Mouse (Mus musculus): ENCODE measurements at regions not wholly inside any gene's neighbourhood (a gene's known extent, or its start where the extent isn't known, plus 50 kb on each side); places are given as distances from the start of the nearest gene placed in this dataset.

DNA sequence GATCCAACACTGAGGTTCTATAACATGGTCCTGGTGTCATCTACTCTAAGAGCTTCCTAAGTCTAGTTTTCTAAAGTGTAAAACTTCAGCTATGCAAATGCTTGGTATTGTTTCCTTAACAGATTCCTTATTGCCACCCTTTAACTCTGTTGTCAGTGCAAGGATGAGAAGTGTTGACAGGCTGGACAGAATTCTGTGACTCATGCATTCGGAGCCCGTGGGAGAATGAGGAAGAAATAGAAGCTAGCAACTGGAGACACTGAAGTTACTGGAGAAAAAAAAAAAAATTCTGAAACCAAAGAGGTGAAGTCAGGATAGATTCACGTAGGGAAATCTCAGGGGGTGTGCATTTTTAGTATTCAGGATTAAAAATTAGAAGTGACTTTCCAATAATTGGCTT, 128.6 kb upstream of the Pum3 start:
- Histone ChIP-seq H3K4me3 (no peak overlapping the region), H3K27me3 (no peaks in the 10 kb centered on the region), H3K9me3 (no peaks in the 10 kb centered on the region), H3K36me3 (no peaks in the 10 kb centered on the region), H3K4me1 (no peaks in the 10 kb centered on the region), H3K4me2 (replicated peaks) (no peak overlapping the region), H3K27ac (replicated peaks) (no peak overlapping the region), H3K9ac (replicated peaks) (no peak overlapping the region)
- ATAC-seq (replicated peaks): no peak
- 71% methylated on average over 3 of the region's 3 CpGs for WGBS

DNA sequence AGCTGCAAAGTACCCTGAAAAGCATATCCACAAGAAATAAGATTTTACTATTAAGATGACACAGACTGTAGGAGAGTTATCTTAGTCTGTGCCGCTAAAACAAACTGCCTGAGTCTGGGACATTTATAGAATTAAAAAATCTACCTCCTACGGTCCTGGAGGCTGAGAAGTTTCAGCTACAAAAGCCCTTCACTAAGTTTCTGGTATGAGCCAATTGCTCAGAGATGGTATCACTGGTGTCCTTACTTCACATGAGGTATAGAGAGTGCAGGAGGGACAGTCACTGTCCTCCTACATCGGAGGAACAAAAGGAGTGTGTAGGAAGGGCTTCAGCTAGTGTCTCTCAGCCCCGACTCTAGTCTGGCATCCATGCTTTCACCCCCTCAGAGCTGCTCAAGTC, 127.1 kb upstream of the Pum3 start:
- Histone ChIP-seq H3K27me3 (no peaks in the 10 kb centered on the region), H3K4me3 (no peak overlapping the region), H3K9me3 (no peaks in the 10 kb centered on the region), H3K4me2 (replicated peaks) (no peak overlapping the region), H3K36me3 (no peaks in the 10 kb centered on the region), H3K4me1 (no peaks in the 10 kb centered on the region), H3K9ac (replicated peaks) (no peak overlapping the region), H3K27ac (replicated peaks) (no peak overlapping the region)
- ATAC-seq (replicated peaks): no peak
- WGBS: 91% methylated on average over 4 of the region's 4 CpGs

DNA sequence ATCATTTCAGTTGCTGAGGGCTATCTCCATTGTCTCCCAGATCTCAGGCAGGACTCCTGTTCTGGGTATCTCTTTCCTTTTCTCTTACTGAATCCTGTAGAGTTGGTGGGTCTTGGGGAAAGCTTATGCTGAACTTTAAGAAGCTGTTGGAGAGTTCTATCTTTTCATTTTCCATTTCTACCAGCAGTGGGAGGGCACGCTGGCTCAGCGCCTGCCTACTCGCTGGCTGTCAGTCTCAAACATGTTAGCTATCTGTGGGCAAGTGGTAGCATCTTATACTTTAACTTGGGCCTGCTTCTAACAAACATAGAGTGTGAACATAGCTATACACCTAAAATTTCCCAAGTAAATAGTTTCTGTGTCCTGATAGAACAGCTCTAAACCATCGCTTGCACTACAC, 125.2 kb upstream of the Pum3 start:
- WGBS: 95% methylated on average over 4 of the region's 4 CpGs
- no peak for ATAC-seq (replicated peaks)

DNA sequence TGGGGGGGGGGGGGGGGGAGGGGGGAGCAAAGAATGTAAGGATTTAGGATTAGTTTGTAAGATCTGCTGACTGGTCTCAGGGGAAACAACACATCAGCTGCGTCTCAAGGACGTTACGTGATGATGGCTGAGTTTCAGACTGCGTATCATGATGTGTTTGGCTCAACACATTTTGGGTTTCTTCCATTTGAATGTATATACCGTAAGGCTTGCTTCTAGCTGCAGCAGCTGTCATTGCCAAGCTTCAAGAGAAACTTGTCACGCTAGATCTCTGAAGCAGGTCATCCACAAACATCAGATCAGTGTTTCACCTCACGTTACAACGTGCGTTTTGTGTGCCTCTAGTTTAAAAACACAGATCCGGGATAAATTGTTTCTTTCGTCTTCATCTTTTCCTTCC, 123.6 kb upstream of the Pum3 start:
- WGBS: 72% methylated on average over 11 of the region's 11 CpGs
- H3K4me2 ChIP-seq (replicated peaks): no peak overlapping the region
- no peaks in the 10 kb centered on the region for H3K4me1 ChIP-seq
- no peaks in the 10 kb centered on the region for H3K27me3 ChIP-seq
- no peak for ATAC-seq (replicated peaks)
- H3K27ac ChIP-seq (replicated peaks): no peak overlapping the region
- no peaks in the 10 kb centered on the region for H3K9me3 ChIP-seq
- no peak overlapping the region for H3K4me3 ChIP-seq
- no peak overlapping the region for H3K9ac ChIP-seq (replicated peaks)
- H3K36me3 ChIP-seq: no peaks in the 10 kb centered on the region

More for the DNA sequence above, 125.2 kb upstream of the Pum3 start:
- Histone ChIP-seq H3K4me3 (no peak overlapping the region), H3K9ac (replicated peaks) (no peak overlapping the region), H3K36me3 (no peaks in the 10 kb centered on the region), H3K27ac (replicated peaks) (no peak overlapping the region), H3K4me2 (replicated peaks) (no peak overlapping the region), H3K27me3 (no peaks in the 10 kb centered on the region), H3K9me3 (no peaks in the 10 kb centered on the region), H3K4me1 (no peaks in the 10 kb centered on the region)

DNA sequence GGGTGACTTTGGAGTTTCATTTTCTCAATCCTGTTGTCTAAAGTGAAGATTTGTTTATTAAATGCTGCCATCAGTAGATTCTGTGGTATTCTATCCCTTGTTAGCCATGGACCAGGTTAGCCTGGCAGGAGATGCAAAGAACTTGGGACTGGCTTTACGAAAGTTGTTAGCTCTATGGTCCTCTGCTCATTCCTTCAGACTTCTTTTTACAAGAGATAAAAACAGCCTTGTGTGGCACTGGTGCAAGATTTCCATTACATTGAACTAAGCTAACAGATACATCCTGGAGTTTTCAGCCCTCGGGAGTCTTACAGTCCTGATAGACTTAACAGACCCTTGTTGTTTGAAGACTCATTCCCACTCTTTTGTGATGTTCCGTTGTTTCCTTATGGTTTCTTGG, 108.1 kb upstream of the Pum3 start:
- WGBS: 85% methylated on average over 3 of the region's 3 CpGs
- H3K27ac ChIP-seq (replicated peaks): no peak overlapping the region
- H3K4me3 ChIP-seq: no peak overlapping the region
- H3K27me3 ChIP-seq: no peaks in the 10 kb centered on the region
- H3K4me1 ChIP-seq: no peaks in the 10 kb centered on the region
- no peaks in the 10 kb centered on the region for H3K9me3 ChIP-seq
- H3K36me3 ChIP-seq: no peaks in the 10 kb centered on the region
- no peak overlapping the region for H3K9ac ChIP-seq (replicated peaks)
- ATAC-seq (replicated peaks): no peak
- H3K4me2 ChIP-seq (replicated peaks): no peak overlapping the region

DNA sequence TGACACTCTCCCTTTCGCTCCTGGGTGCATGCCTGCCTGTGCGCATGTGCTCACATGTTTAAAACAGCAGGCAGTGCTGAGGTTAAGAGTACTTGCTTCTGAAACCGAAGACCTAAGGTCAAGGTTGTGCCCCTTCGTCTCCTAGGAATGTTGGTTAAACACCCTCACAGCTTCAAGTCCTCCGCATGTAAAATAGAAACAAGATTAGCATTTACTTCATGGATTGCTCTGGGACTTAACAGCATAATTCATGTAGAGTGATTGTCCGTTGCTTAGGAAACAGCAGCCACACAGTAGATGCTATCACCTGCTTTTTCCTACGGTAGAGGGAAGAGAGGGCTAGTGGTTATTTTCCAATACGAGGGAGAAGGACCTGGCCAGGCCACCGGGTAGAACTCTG, 107.4 kb upstream of the Pum3 start:
- Histone ChIP-seq H3K36me3 (no peaks in the 10 kb centered on the region), H3K27me3 (no peaks in the 10 kb centered on the region), H3K9me3 (no peaks in the 10 kb centered on the region), H3K9ac (replicated peaks) (no peak overlapping the region), H3K4me1 (no peaks in the 10 kb centered on the region), H3K27ac (replicated peaks) (no peak overlapping the region), H3K4me3 (no peak overlapping the region), H3K4me2 (replicated peaks) (no peak overlapping the region)
- ATAC-seq (replicated peaks): no peak
- 75% methylated on average over 9 of the region's 9 CpGs for WGBS

DNA sequence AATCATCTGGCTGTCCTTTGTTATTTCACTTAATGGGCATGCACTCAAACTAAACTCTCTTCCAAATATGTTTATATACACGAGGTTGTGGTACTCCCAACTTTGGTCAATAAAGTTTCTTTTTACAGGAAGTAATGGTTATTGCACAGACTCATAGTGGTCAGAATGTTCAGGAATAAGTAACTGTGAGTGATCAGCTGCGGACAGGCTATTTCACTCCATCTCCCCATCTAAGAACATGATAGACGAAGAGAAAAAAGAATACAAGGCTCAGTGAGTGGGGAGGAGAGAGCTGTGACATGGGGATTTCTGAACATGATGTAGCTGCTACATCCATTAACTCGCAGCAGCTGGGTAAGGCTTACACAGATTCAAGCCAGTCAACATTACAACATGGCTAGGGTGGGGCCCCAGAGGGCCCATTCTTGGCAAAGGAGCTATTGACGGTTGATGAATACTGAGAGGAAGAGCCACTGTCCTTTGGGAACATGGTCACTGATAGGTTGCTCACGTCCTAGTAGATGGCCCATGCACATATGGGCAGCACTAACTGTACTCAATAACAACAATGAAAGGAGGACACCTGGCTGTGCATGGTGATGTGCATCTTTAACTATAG, 98.4 kb upstream of the Pum3 start:
- Histone ChIP-seq H3K36me3 (no peaks in the 10 kb centered on the region), H3K27ac (replicated peaks) (no peak overlapping the region), H3K4me1 (no peaks in the 10 kb centered on the region), H3K4me2 (replicated peaks) (no peak overlapping the region), H3K9me3 (no peaks in the 10 kb centered on the region), H3K27me3 (no peaks in the 10 kb centered on the region), H3K4me3 (no peak overlapping the region), H3K9ac (replicated peaks) (no peak overlapping the region)
- ATAC-seq (replicated peaks): no peak
- WGBS: 88% methylated on average over 6 of the region's 6 CpGs

DNA sequence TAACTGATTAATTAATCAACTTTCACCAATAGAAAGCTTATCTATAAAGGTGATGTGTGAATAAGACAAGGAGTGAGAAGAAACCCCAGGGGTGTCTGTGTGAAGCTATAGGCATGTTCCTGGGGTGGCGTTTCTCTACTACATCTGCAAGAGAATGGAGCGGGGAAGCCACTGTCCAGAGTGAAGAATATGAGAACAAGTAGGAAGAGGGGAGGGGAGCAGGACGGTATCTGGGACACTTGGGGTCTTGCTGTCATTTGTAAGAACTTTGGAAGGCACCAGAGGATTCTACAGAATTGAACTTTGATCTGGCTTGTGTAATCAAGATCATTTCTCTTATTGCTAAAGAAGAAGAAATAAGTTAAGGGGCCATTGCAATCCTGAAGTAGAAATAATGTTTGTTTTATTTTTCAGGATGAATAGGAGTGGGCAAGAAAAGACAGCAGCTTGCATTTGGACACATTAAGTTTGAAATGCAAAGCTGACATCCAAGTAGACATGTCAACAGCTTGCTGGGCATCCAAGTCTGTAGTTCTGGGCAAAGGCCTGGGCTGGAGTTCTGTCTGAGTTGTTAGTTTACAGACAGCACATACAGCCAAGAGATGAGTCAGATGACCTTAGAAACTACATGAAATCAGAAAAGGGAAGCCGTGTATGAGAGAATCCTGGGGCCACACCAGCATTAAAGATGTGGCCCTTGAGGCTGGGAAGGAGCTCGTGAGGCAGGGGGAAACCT, 89.9 kb upstream of the Pum3 start:
- Histone ChIP-seq H3K4me3 (no peak overlapping the region), H3K9ac (replicated peaks) (no peak overlapping the region), H3K36me3 (no peaks in the 10 kb centered on the region), H3K27me3 (no peaks in the 10 kb centered on the region), H3K9me3 (no peaks in the 10 kb centered on the region), H3K4me1 (no peaks in the 10 kb centered on the region), H3K27ac (replicated peaks) (no peak overlapping the region), H3K4me2 (replicated peaks) (no peak overlapping the region)
- ATAC-seq (replicated peaks): no peak
- 90% methylated on average over 5 of the region's 5 CpGs for WGBS

DNA sequence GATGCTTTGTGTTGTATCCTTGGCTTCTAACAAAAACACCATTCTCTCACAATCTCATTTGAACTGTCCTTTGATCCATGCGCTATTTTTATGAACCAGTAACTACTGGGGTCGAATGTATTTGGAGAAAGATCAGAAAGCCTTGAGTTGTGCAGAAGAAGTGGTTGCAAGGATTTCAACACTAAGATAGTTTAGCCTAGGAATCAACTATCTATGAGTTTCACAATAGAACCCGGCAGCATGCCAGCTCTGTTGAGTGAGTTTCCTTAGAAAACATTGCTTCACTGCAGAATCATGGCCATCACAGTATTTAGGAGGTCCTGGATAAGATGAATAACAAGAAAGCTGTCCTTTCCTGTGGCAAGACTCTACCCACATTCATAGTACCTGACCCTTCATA, 84.6 kb upstream of the Pum3 start:
- no peaks in the 10 kb centered on the region for H3K27me3 ChIP-seq
- 87% methylated on average over 3 of the region's 3 CpGs for WGBS
- no peak for ATAC-seq (replicated peaks)
- H3K27ac ChIP-seq (replicated peaks): no peak overlapping the region
- no peak overlapping the region for H3K4me2 ChIP-seq (replicated peaks)
- no peak overlapping the region for H3K9ac ChIP-seq (replicated peaks)
- no peak overlapping the region for H3K4me3 ChIP-seq
- H3K9me3 ChIP-seq: no peaks in the 10 kb centered on the region
- peaks cover 15% of the 10 kb centered on the region for H3K4me1 ChIP-seq
- H3K36me3 ChIP-seq: no peaks in the 10 kb centered on the region

DNA sequence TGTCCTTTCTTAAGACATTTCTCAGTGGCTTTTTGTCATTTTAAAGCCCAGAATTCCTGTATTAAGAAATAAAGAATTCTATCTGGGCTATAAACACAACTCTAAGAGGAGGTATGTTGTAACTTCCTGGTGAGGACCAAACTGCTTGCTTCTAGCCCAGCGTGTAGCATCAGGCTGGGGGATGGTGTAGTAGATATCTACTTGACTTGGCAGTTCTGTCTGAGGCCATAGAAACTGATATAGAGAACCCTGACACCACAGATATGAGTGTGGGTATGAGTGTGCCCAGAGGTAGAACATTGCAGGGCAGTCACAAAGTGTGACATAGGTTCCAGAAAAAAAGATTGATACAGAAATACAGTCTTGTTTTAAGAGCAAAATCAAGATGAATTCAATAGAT, 83.9 kb upstream of the Pum3 start:
- Histone ChIP-seq H3K27ac (replicated peaks) (no peak overlapping the region), H3K9ac (replicated peaks) (no peak overlapping the region), H3K9me3 (no peaks in the 10 kb centered on the region), H3K4me1 (peaks cover 15% of the 10 kb centered on the region), H3K36me3 (no peaks in the 10 kb centered on the region), H3K27me3 (no peaks in the 10 kb centered on the region), H3K4me3 (no peak overlapping the region), H3K4me2 (replicated peaks) (no peak overlapping the region)
- 73% methylated on average over 1 of the region's 1 CpGs for WGBS
- ATAC-seq (replicated peaks): no peak

DNA sequence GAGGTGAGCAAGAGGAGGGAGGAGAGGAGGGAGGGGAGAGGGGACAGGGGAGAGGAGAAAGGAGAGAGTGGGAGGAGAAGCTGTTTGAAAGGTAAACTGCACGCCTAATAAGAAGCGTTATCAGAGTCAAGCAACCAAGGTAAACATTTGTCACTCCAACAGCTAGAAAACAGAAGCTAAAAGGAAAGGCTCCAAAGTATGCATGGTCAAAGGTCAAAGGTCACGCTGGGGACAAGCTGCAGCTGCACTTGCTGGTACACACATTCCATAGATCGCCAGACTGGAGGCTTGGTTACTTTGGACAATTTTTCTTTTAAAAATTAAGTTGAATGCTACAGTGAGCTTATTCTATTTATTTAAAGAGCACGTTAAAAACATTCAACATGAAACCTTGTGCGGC, 81.7 kb upstream of the Pum3 start:
- 57% methylated on average over 6 of the region's 6 CpGs for WGBS
- Histone ChIP-seq H3K27me3 (no peaks in the 10 kb centered on the region), H3K9ac (replicated peaks) (no peak overlapping the region), H3K4me2 (replicated peaks) (no peak overlapping the region), H3K4me3 (no peak overlapping the region), H3K4me1 (peaks cover 15% of the 10 kb centered on the region), H3K36me3 (no peaks in the 10 kb centered on the region), H3K27ac (replicated peaks) (no peak overlapping the region), H3K9me3 (no peaks in the 10 kb centered on the region)
- no peak for ATAC-seq (replicated peaks)

DNA sequence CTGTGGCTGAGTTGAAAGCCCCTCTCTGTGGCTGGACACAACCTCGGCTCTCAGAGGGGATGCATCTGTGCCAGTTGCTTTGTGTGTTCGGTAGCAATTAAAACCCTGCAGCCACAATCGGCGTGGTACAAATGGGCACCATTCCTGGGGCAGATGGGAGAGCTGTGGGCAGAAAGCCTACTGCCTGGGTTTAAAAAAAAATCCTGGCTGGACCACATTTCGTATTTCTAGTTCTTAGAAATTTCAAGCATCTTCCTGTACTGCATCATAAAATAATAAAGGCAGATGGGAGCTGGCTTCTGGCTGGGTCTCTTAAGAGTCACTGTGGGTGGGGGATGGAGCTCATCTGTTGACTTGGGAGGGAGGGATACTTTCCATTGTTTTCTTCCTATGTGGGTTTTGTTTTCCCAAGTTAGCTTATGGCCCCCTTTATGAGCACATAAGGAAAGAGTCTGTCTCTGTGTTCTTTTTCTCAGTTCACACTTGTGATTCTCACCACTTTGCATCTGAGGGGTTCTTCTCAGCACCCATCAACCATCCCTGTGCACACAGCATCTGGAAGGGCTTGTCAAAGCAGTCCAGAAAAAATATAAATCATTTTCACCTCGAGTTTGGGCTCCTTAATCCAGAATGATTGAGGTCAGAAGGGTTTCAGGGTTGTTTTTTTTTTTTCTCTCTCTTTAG, 80.5 kb upstream of the Pum3 start:
- H3K9ac ChIP-seq (replicated peaks): no peak overlapping the region
- H3K27me3 ChIP-seq: no peaks in the 10 kb centered on the region
- H3K27ac ChIP-seq (replicated peaks): peak overlapping the region; percentile 63
- no peak overlapping the region for H3K4me2 ChIP-seq (replicated peaks)
- 37% methylated on average over 6 of the region's 6 CpGs for WGBS
- peaks cover 15% of the 10 kb centered on the region for H3K4me1 ChIP-seq
- peak; percentile 73 for ATAC-seq (replicated peaks)
- H3K36me3 ChIP-seq: no peaks in the 10 kb centered on the region
- no peaks in the 10 kb centered on the region for H3K9me3 ChIP-seq
- H3K4me3 ChIP-seq: no peak overlapping the region

All from forebrain, embryonic 15.5 days (tissue).